Mouse (Mus musculus): ENCODE results near the gene AC131692.1. TPM values are rescaled to one million over a fixed set of nuclear protein-coding genes. Genes with fewer than 3 reads are reported as not detected.
"Not testable (repeated sequence)": the region's sequence is repeated elsewhere in the genome, so short reads cannot be mapped to it uniquely, and the experiment has no call there.

AC131692.1 gene
- polyA plus RNA-seq, 1 experiment from 2014 or later, result 0.35 TPM

DNA sequence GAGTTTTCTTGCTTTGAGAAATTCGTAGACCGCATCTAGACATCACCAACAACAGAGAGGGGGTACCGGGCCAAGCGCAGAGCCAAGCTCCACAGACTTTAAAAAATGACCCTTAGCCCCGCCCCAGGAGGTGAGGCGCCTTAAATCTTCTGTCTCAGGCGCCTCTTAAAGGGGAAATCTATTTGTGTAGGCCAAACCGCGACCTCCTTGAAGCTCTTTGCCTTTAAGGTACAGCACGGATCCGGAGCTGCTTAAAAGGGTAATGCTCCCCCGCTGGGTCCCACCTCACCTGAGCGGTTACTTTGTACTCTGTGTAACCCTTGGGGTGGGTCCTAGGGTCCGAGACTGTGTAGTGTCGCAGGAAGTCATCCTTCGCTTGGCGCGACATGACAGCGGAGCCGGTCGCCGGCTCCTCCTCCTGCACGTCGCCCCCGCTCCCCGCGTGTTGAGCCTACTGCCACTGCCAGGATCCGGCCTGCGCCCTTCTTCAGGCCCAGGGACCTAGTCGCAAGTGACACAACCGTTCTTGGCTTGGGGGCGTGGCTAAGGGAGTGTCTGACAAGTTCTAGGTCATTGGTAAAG, 33.6 kb downstream of the AC131692.1 start, which contains the start of gene Snx15:
Gene Snx15 (minus strand): TSS at position 545 of the 582 bp plus-strand sequence.
- no peaks in the 10 kb centered on the region for H3K27me3 ChIP-seq (ENCODE audit: insufficient read depth, low read length)
- H3K27ac ChIP-seq (ENCODE audit: low read length), result peak within 1 kb of the TSS; percentile 93
- H3K4me2 ChIP-seq (replicated peaks; ENCODE audit: low read depth, low read length), result peak within 1 kb of the TSS; percentile 64
- H3K9me3 ChIP-seq (ENCODE audit: low read length), result no peaks in the 10 kb centered on the region
- peak within 1 kb of the TSS; percentile 80 for H3K9ac ChIP-seq (replicated peaks; ENCODE audit: low read length)
- under 1% methylated on average over 32 of the region's 32 CpGs for WGBS
- peaks cover 5% of the 10 kb centered on the region; the same call in 1 of the 2 replicates for H3K4me1 ChIP-seq (ENCODE audit: insufficient read depth, low read length)
- H3K36me3 ChIP-seq (ENCODE audit: insufficient read depth, low read length), result no peaks in the 10 kb centered on the region
- peak within 1 kb of the TSS; percentile 64 for H3K4me3 ChIP-seq (ENCODE audit: low read length)
- ATAC-seq (ENCODE audit: low FRiP score, low TSS enrichment), result peak; percentile 97

DNA sequence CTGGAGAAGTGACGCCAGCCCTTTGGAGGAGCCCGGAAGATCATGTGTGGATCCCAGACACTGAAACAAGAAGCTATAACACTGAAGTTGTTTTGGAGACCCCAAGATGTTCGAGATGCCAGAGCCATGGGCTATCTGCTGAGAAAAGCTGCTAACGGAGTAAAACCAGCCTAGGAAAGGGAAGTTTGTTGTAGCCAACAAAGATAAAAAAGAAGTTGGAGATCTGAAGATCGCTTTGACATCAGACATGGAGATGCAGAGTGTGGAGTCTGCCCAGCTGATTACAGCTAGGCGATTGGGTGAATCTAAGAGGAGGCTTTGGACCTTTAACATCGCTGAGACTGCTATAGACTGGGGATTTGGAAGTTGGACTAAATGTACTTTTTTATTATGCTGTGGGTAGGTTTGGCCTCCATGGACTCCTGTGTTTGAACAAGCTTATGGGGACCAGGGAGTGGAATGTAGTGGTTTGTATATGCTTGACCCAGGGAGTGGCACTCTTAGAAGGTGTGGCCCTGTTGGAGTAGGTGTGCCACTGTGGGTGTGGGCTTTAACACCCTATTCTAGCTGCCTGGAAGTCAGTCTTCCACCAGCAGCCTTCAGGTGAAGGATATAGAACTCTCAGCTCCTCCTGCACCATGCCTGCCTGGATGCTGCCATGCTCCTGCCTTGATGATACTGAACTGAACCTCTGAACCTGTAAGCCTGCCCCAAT, 36.4 kb downstream of the AC131692.1 start:
- not testable (repeated sequence) for H3K36me3 ChIP-seq (ENCODE audit: insufficient read depth, low read length); H3K4me2 ChIP-seq (replicated peaks; ENCODE audit: low read depth, low read length); ATAC-seq (ENCODE audit: low FRiP score, low TSS enrichment); H3K4me1 ChIP-seq (ENCODE audit: insufficient read depth, low read length); H3K9ac ChIP-seq (replicated peaks; ENCODE audit: low read length); H3K9me3 ChIP-seq (ENCODE audit: low read length); H3K27ac ChIP-seq (ENCODE audit: low read length); H3K4me3 ChIP-seq (ENCODE audit: low read length); H3K27me3 ChIP-seq (ENCODE audit: insufficient read depth, low read length)
- 81% methylated on average over 7 of the region's 7 CpGs for whole genome bisulfite sequencing

DNA sequence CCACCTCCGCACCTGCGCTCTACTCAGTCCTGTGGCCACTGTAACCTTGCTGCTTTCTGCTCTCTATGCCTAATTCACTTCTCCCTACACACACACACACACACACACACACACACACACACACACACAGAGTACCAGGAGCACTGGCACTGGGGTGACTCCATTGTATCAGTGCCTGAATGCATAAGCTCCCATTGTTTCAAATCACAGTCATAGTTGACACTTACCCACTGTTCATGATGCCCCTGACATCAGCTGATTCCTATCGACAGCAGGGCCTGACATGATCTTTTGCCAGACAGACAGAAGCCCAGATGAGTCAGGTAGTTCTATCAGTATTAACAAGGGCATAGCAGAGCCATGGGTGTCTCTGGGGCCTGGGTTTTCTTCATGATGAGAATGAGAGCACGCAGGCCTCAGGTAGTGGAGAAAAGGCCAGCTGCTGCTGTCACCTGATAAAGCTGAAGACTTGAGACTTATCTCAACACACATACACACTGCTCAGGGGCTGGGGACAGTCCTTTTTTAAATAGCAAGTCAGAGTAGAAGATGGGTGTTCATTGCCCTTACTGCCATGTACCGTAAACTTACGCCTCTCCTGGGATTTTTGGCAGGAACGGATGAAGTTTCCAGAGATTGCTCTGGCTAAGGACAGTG, 38.1 kb downstream of the AC131692.1 start:
- ATAC-seq (ENCODE audit: low FRiP score, low TSS enrichment), result no peak
- H3K4me3 ChIP-seq (ENCODE audit: low read length), result no peak overlapping the region
- 87% methylated on average over 7 of the region's 7 CpGs for WGBS
- no peaks in the 10 kb centered on the region for H3K27me3 ChIP-seq (ENCODE audit: insufficient read depth, low read length)
- peaks cover 5% of the 10 kb centered on the region; the same call in 1 of the 2 replicates for H3K4me1 ChIP-seq (ENCODE audit: insufficient read depth, low read length)
- H3K27ac ChIP-seq (ENCODE audit: low read length), result no peak overlapping the region
- H3K9ac ChIP-seq (replicated peaks; ENCODE audit: low read length), result no peak overlapping the region; the same call in 1 of the 2 replicates
- H3K36me3 ChIP-seq (ENCODE audit: insufficient read depth, low read length), result peaks cover 8% of the 10 kb centered on the region; the same call in 1 of the 2 replicates
- H3K9me3 ChIP-seq (ENCODE audit: low read length), result no peaks in the 10 kb centered on the region
- H3K4me2 ChIP-seq (replicated peaks; ENCODE audit: low read depth, low read length), result no peak overlapping the region

- H3K27ac ChIP-seq (ENCODE audit: low read length); H3K9ac ChIP-seq (replicated peaks; ENCODE audit: low read length); H3K9me3 ChIP-seq (ENCODE audit: low read length); ATAC-seq (ENCODE audit: low FRiP score, low TSS enrichment); H3K4me2 ChIP-seq (replicated peaks; ENCODE audit: low read depth, low read length); H3K4me3 ChIP-seq (ENCODE audit: low read length); H3K4me1 ChIP-seq (ENCODE audit: insufficient read depth, low read length); H3K27me3 ChIP-seq (ENCODE audit: insufficient read depth, low read length): not testable (repeated sequence)
- H3K36me3 ChIP-seq (ENCODE audit: insufficient read depth, low read length), result peaks cover 13% of the 10 kb centered on the region; the same call in 1 of the 2 replicates
- 52% methylated on average over 1 of the region's 1 CpGs for WGBS
These were observed 39.0 kb downstream of the AC131692.1 start for GRCm38 (mm10) chr19:6133197-6133596.

DNA sequence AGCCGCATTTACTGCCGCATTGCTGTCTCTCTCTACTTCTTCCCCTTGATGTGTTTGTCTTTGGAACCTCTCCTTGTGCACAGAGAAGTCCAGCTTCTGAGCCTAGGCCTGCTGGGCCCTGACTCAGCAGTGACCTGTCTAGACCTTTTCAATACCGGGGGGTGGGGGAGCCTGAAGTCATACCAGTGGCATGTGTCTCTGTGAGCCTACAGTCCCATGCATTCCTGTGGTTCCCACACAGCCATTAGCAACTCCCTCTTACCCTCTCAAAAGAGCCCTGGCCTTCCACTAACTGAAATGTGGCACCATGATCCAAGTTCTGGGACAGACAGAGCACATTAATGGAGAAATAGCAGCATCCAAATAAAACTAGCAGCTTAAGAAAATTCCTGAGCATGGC, 42.2 kb downstream of the AC131692.1 start:
- Histone ChIP-seq H3K36me3 (ENCODE audit: insufficient read depth, low read length) (peaks cover 13% of the 10 kb centered on the region; the same call in 1 of the 2 replicates), H3K4me3 (ENCODE audit: low read length) (no peak overlapping the region), H3K4me1 (ENCODE audit: insufficient read depth, low read length) (peaks cover 7% of the 10 kb centered on the region; the same call in 1 of the 2 replicates), H3K27ac (ENCODE audit: low read length) (no peak overlapping the region), H3K27me3 (ENCODE audit: insufficient read depth, low read length) (no peaks in the 10 kb centered on the region), H3K9ac (replicated peaks; ENCODE audit: low read length) (no peak overlapping the region), H3K9me3 (ENCODE audit: low read length) (no peaks in the 10 kb centered on the region), H3K4me2 (replicated peaks; ENCODE audit: low read depth, low read length) (no peak overlapping the region)
- 70% methylated on average over 3 of the region's 3 CpGs for WGBS
- no peak for ATAC-seq (ENCODE audit: low FRiP score, low TSS enrichment)

- Histone ChIP-seq H3K4me3 (ENCODE audit: low read length) (peak overlapping the region; percentile 70), H3K27ac (ENCODE audit: low read length) (no peak overlapping the region), H3K4me2 (replicated peaks; ENCODE audit: low read depth, low read length) (peak overlapping the region; percentile 76), H3K9me3 (ENCODE audit: low read length) (no peaks in the 10 kb centered on the region), H3K9ac (replicated peaks; ENCODE audit: low read length) (peak overlapping the region; percentile 74; the same call in 1 of the 2 replicates), H3K36me3 (ENCODE audit: insufficient read depth, low read length) (peaks cover 13% of the 10 kb centered on the region; the same call in 1 of the 2 replicates), H3K4me1 (ENCODE audit: insufficient read depth, low read length) (peaks cover 7% of the 10 kb centered on the region; the same call in 1 of the 2 replicates), H3K27me3 (ENCODE audit: insufficient read depth, low read length) (no peaks in the 10 kb centered on the region)
- ATAC-seq (ENCODE audit: low FRiP score, low TSS enrichment), result no peak
- WGBS, result 94% methylated on average over 6 of the region's 6 CpGs
These were observed 45.5 kb downstream of the AC131692.1 start for GRCm38 (mm10) chr19:6139701-6140100.

DNA sequence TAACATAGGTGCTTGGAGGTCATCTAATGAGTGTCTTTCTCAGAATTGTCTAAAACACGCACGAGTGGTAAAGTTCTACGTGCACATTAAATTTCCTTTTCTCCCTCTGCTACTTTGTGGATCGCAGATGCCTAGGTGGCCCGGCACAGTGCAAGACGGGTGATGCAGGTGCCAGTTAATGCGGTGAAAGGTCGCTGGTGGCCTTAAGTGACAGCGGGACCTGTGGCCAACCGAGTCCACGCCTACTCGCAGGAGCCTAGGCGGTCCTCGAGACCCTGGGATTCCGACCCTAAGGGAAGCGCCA, 46.1 kb downstream of the AC131692.1 start:
- H3K4me2 ChIP-seq (replicated peaks; ENCODE audit: low read depth, low read length), result peak overlapping the region; percentile 76
- H3K27me3 ChIP-seq (ENCODE audit: insufficient read depth, low read length), result no peaks in the 10 kb centered on the region
- peaks cover 9% of the 10 kb centered on the region; the same call in 1 of the 2 replicates for H3K36me3 ChIP-seq (ENCODE audit: insufficient read depth, low read length)
- no peaks in the 10 kb centered on the region for H3K9me3 ChIP-seq (ENCODE audit: low read length)
- WGBS, result 6% methylated on average over 16 of the region's 16 CpGs
- H3K9ac ChIP-seq (replicated peaks; ENCODE audit: low read length), result peak overlapping the region; percentile 74
- ATAC-seq (ENCODE audit: low FRiP score, low TSS enrichment), result no peak
- peaks cover 7% of the 10 kb centered on the region; the same call in 1 of the 2 replicates for H3K4me1 ChIP-seq (ENCODE audit: insufficient read depth, low read length)
- peak overlapping the region; percentile 95 for H3K27ac ChIP-seq (ENCODE audit: low read length)
- peak overlapping the region; percentile 70 for H3K4me3 ChIP-seq (ENCODE audit: low read length)

GRCm38 (mm10) chr19:6140678-6141393, 46.6 kb downstream of the AC131692.1 start, which contains the start of gene Batf2:
Gene Batf2 (plus strand): TSS chr19:6140983.
- Histone ChIP-seq H3K4me2 (replicated peaks; ENCODE audit: low read depth, low read length) (peak within 1 kb of the TSS; percentile 76), H3K9me3 (ENCODE audit: low read length) (no peaks in the 10 kb centered on the region), H3K9ac (replicated peaks; ENCODE audit: low read length) (peak within 1 kb of the TSS; percentile 74), H3K27me3 (ENCODE audit: insufficient read depth, low read length) (no peaks in the 10 kb centered on the region), H3K27ac (ENCODE audit: low read length) (peak within 1 kb of the TSS; percentile 95), H3K4me3 (ENCODE audit: low read length) (peak within 1 kb of the TSS; percentile 70), H3K4me1 (ENCODE audit: insufficient read depth, low read length) (peaks cover 7% of the 10 kb centered on the region; the same call in 1 of the 2 replicates), H3K36me3 (ENCODE audit: insufficient read depth, low read length) (0 out of 2 replicates have a peak, but pooled peaks cover 5% of the 10 kb centered on the region)
- under 1% methylated on average over 64 of the region's 68 CpGs for WGBS
- ATAC-seq (ENCODE audit: low FRiP score, low TSS enrichment), result peak; percentile 95

GRCm38 (mm10) chr19:6141394-6141749, 47.2 kb downstream of the AC131692.1 start, which contains the start of gene Arl2:
Gene Arl2 (minus strand): TSS chr19:6141548.
- H3K4me3 ChIP-seq (ENCODE audit: low read length), result peak within 1 kb of the TSS; percentile 70
- H3K27me3 ChIP-seq (ENCODE audit: insufficient read depth, low read length), result no peaks in the 10 kb centered on the region
- peak within 1 kb of the TSS; percentile 95 for H3K27ac ChIP-seq (ENCODE audit: low read length)
- H3K9me3 ChIP-seq (ENCODE audit: low read length), result no peaks in the 10 kb centered on the region
- H3K36me3 ChIP-seq (ENCODE audit: insufficient read depth, low read length), result 0 out of 2 replicates have a peak, but pooled peaks cover 5% of the 10 kb centered on the region
- peak; percentile 72 for ATAC-seq (ENCODE audit: low FRiP score, low TSS enrichment)
- H3K4me2 ChIP-seq (replicated peaks; ENCODE audit: low read depth, low read length), result peak within 1 kb of the TSS; percentile 76
- peak within 1 kb of the TSS; percentile 74 for H3K9ac ChIP-seq (replicated peaks; ENCODE audit: low read length)
- under 1% methylated on average over 15 of the region's 15 CpGs for WGBS
- peaks cover 7% of the 10 kb centered on the region; the same call in 1 of the 2 replicates for H3K4me1 ChIP-seq (ENCODE audit: insufficient read depth, low read length)

All from kidney, embryonic 16.5 days (tissue).